19 mouse cellular contexts compared by ENCODE assay signal in the genomic region with DNA sequence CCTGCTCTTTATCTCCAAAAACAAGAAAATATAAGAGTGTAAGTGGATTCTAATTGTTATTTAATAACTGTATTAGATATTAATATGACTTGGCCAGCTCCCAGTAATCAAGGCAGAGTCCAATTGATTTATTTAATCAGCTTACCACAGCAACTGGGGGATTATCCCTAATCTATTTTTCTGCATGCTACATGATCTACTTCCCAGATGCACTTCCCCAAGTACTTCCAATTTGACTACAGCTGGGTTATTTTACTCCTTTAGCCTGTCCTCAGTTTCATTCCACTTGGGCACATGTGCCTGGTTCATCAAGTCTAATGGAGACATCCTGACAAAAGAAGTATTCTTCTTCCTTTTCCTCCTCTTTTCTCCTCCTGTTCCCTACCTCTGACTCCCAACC.
A peak's percentile ranks its signal among the peaks of the same experiment; 100 is the strongest.
DNase-seq lines count a peak whose midpoint lies in the region; ATAC-seq and TF ChIP-seq lines count a peak whose summit lies in the region.
"Had no signal": no experiment of that assay in that cellular context is flagged by ENCODE, and none has a peak within 500 bp of the region (broad histone marks: within the 10 kb centered on the region; RNA-seq: fewer than 3 reads in every experiment).

No protein-coding gene starts in this region.

- no peak overlapping the region for H3K27ac ChIP-seq in midbrain, embryonic 14.5 days (replicated peaks; ENCODE audit: low read depth, low read length)
- no peak overlapping the region for H3K27ac ChIP-seq in midbrain, postnatal 0 days (ENCODE audit: low read depth, low read length)
- H3K27ac ChIP-seq: embryonic facial prominence, embryonic 10.5 days; embryonic facial prominence, embryonic 12.5 days; forebrain, embryonic 13.5 days; forebrain, embryonic 15.5 days had no signal

- H3K4me1 ChIP-seq in midbrain, embryonic 14.5 days (ENCODE audit: control insufficient read depth, insufficient read depth, low read length): no peaks in the 10 kb centered on the region
- no peaks in the 10 kb centered on the region for H3K4me1 ChIP-seq in midbrain, postnatal 0 days (ENCODE audit: insufficient read depth, low read length)
- H3K4me1 ChIP-seq: embryonic facial prominence, embryonic 10.5 days; embryonic facial prominence, embryonic 12.5 days; forebrain, embryonic 13.5 days; forebrain, embryonic 15.5 days had no signal

- no peaks in the 10 kb centered on the region for H3K27me3 ChIP-seq in midbrain, embryonic 14.5 days (ENCODE audit: control insufficient read depth, insufficient read depth, low read length)
- no peaks in the 10 kb centered on the region for H3K27me3 ChIP-seq in midbrain, postnatal 0 days (ENCODE audit: insufficient read depth, low read length)
- H3K27me3 ChIP-seq: embryonic facial prominence, embryonic 12.5 days; forebrain, embryonic 13.5 days; forebrain, embryonic 15.5 days had no signal

- no peak overlapping the region for H3K4me3 ChIP-seq in midbrain, embryonic 14.5 days (replicated peaks; ENCODE audit: low read depth, low read length)
- H3K4me3 ChIP-seq in midbrain, postnatal 0 days (ENCODE audit: low read depth, low read length): no peak overlapping the region
- H3K4me3 ChIP-seq: embryonic facial prominence, embryonic 10.5 days; embryonic facial prominence, embryonic 12.5 days; forebrain, embryonic 13.5 days; forebrain, embryonic 15.5 days had no signal

- no peak overlapping the region for H3K4me2 ChIP-seq in midbrain, embryonic 14.5 days (ENCODE audit: low read length)
- no peak overlapping the region for H3K4me2 ChIP-seq in midbrain, postnatal 0 days (ENCODE audit: low read depth, low read length, poor library complexity, severe bottlenecking)
- H3K4me2 ChIP-seq: embryonic facial prominence, embryonic 12.5 days; forebrain, embryonic 13.5 days; forebrain, embryonic 15.5 days had no signal

- H3K9ac ChIP-seq in midbrain, embryonic 14.5 days (replicated peaks; ENCODE audit: low read length): no peak overlapping the region
- no peak overlapping the region for H3K9ac ChIP-seq in midbrain, postnatal 0 days (replicated peaks; ENCODE audit: low read length, poor library complexity, severe bottlenecking)
- H3K9ac ChIP-seq: embryonic facial prominence, embryonic 12.5 days; forebrain, embryonic 13.5 days; forebrain, embryonic 15.5 days; forebrain, postnatal 0 days had no signal

- no peaks in the 10 kb centered on the region for H3K36me3 ChIP-seq in midbrain, embryonic 14.5 days (ENCODE audit: control insufficient read depth, insufficient read depth, low read length)
- no peaks in the 10 kb centered on the region for H3K36me3 ChIP-seq in midbrain, postnatal 0 days (ENCODE audit: insufficient read depth, low read length)
- H3K36me3 ChIP-seq: embryonic facial prominence, embryonic 10.5 days; embryonic facial prominence, embryonic 12.5 days; forebrain, embryonic 15.5 days had no signal

- no peaks in the 10 kb centered on the region for H3K9me3 ChIP-seq in midbrain, embryonic 14.5 days (ENCODE audit: control insufficient read depth, low read length)
- H3K9me3 ChIP-seq in midbrain, postnatal 0 days (ENCODE audit: low read length): no peaks in the 10 kb centered on the region
- H3K9me3 ChIP-seq: embryonic facial prominence, embryonic 10.5 days; embryonic facial prominence, embryonic 12.5 days; forebrain, embryonic 13.5 days; forebrain, embryonic 15.5 days had no signal

- ATAC-seq in midbrain, embryonic 14.5 days (ENCODE audit: low FRiP score, low TSS enrichment): no peak; the same call in 1 of the 2 replicates
- no peak for ATAC-seq in midbrain, postnatal 0 days (ENCODE audit: low FRiP score)
- ATAC-seq: forebrain, embryonic 13.5 days; forebrain, embryonic 15.5 days; forebrain, postnatal 0 days had no signal

- DNase-seq in midbrain, embryonic 14.5 days: peak; percentile 8
- no peak for DNase-seq in midbrain, postnatal 0 days (ENCODE audit: low spot score)
- peak; percentile 12 for DNase-seq in retina, embryonic 14.5 days (ENCODE audit: low spot score)
- DNase-seq in retina, postnatal 7 days (ENCODE audit: low read depth, low spot score): peak; percentile 6
- no peak for DNase-seq in embryo, embryonic 10 days (ENCODE audit: low spot score)
- DNase-seq in frontal cortex, postnatal 25 days (ENCODE audit: low spot score in 2 of 2): no peak
- DNase-seq: adrenal gland, adult 2 months; adrenal gland, postnatal 10 days; adrenal gland, postnatal 25 days; cerebellum, adult 11-12 months; cerebellum, adult 2 months; cerebellum, adult 9-10 months; cerebellum, postnatal 10 days; cerebellum, postnatal 36 days; forebrain, postnatal 0 days had no signal

- no peak for TF ChIP-seq CTCF in midbrain, postnatal 0 days (IDR thresholded peaks at IDR 0.05)

Comparison
In these comparisons a context has a peak if more than half of its experiments do, and no peak if none do; other contexts are left out.
1. DNase-seq: peak in midbrain, embryonic 14.5 days (single experiment), retina, embryonic 14.5 days (single experiment) and retina, postnatal 7 days (single experiment); none in midbrain, postnatal 0 days (single experiment), embryo, embryonic 10 days (single experiment) and frontal cortex, postnatal 25 days (0 of 2).